Mouse (Mus musculus): ENCODE data around the gene Kcnma1. TPM values are rescaled to one million over a fixed set of nuclear protein-coding genes. Genes with fewer than 3 reads are reported as not detected.
A peak's percentile ranks its signal among the peaks of the same experiment; 100 is the strongest.

Kcnma1 gene
- polyA plus RNA-seq, 1 experiment from 2014 or later, result 2.8 TPM

- ATAC-seq (no peak), DNase-seq (ENCODE audit: low read depth, low spot score) (peak; percentile 17)
- peak; percentile 77 for TF ChIP-seq CTCF (IDR thresholded peaks at IDR 0.05)
- POLR2A ChIA-PET, result no interaction called here
- CTCF ChIA-PET, result interaction anchor here (0.8 to 3.1 kb wide), 10 partner anchors 30 to 476 kb away, joined by 3 to 24 read pairs (median 4); no protein-coding TSS in a partner anchor
- in situ Hi-C loops (cut with MboI; ENCODE audit: low pct_unique_long_range_greater_than_20kb), result loop anchor here (5.0 kb wide), 1 partner anchor 424 kb away; no protein-coding TSS in a partner anchor
- H3K27me3 ChIP-seq, result peaks cover 16% of the 10 kb centered on the region
Observed at GRCm38 (mm10) chr14:23583235-23583634, 431.1 kb downstream of the Kcnma1 start.

GRCm38 (mm10) chr14:23581282-23581681 is 433.0 kb downstream of the Kcnma1 start:
- in situ Hi-C loops (cut with MboI; ENCODE audit: low pct_unique_long_range_greater_than_20kb), result loop anchor here (5.0 kb wide), 1 partner anchor 426 kb away; no protein-coding TSS in a partner anchor
- ChIA-PET POLR2A (interaction anchor here (0.7 to 1.1 kb wide), 2 partner anchors 39 to 171 kb away, joined by 3 read pairs; no protein-coding TSS in a partner anchor), CTCF (interaction anchor here (1.4 kb wide), 1 partner anchor 59 kb away, joined by 4 read pairs; no protein-coding TSS in a partner anchor)
- no peak for TF ChIP-seq CTCF (IDR thresholded peaks at IDR 0.05)
- no peak for ATAC-seq
- DNase-seq (ENCODE audit: low read depth, low spot score), result no peak
- H3K27me3 ChIP-seq, result peaks cover 24% of the 10 kb centered on the region

GRCm38 (mm10) chr14:23575951-23576350 is 438.3 kb downstream of the Kcnma1 start:
- peak; percentile 77 for TF ChIP-seq CTCF (IDR thresholded peaks at IDR 0.05)
- CTCF ChIA-PET, result interaction anchor here (0.6 to 3.1 kb wide), 9 partner anchors 14 to 602 kb away, joined by 3 to 18 read pairs (median 3); no protein-coding TSS in a partner anchor
- in situ Hi-C loops (cut with MboI; ENCODE audit: low pct_unique_long_range_greater_than_20kb), result loop anchor here (5.0 to 10.0 kb wide), 2 partner anchors 486 to 699 kb away; no protein-coding TSS in a partner anchor
- peaks cover 25% of the 10 kb centered on the region for H3K27me3 ChIP-seq
- no peak for ATAC-seq
- POLR2A ChIA-PET, result no interaction called here
- DNase-seq (ENCODE audit: low read depth, low spot score), result no peak

GRCm38 (mm10) chr14:23574136-23574535 is 440.2 kb downstream of the Kcnma1 start:
- in situ Hi-C loops (cut with MboI; ENCODE audit: low pct_unique_long_range_greater_than_20kb), result loop anchor here (10.0 kb wide), 1 partner anchor 701 kb away; no protein-coding TSS in a partner anchor
- CTCF ChIA-PET, result interaction anchor here (3.1 kb wide), 1 partner anchor 434 kb away, joined by 18 read pairs; no protein-coding TSS in a partner anchor

GRCm38 (mm10) chr14:23573385-23573784 is 440.9 kb downstream of the Kcnma1 start:
- TF ChIP-seq CTCF (IDR thresholded peaks at IDR 0.05), result no peak
- in situ Hi-C loops (cut with MboI; ENCODE audit: low pct_unique_long_range_greater_than_20kb), result loop anchor here (10.0 kb wide), 1 partner anchor 701 kb away; no protein-coding TSS in a partner anchor
- H3K27me3 ChIP-seq, result peaks cover 26% of the 10 kb centered on the region
- DNase-seq (ENCODE audit: low read depth, low spot score) (no peak), ATAC-seq (no peak)
- ChIA-PET CTCF (no interaction called here), POLR2A (no interaction called here)

More at GRCm38 (mm10) chr14:23574136-23574535, 440.2 kb downstream of the Kcnma1 start:
- ATAC-seq (no peak), DNase-seq (ENCODE audit: low read depth, low spot score) (no peak)
- H3K27me3 ChIP-seq, result peaks cover 26% of the 10 kb centered on the region
- POLR2A ChIA-PET, result no interaction called here
- TF ChIP-seq CTCF (IDR thresholded peaks at IDR 0.05), result no peak

GRCm38 (mm10) chr14:23572778-23573177 is 441.5 kb downstream of the Kcnma1 start:
- ChIA-PET CTCF (no interaction called here), POLR2A (no interaction called here)
- in situ Hi-C loops (cut with MboI; ENCODE audit: low pct_unique_long_range_greater_than_20kb), result loop anchor here (10.0 kb wide), 1 partner anchor 702 kb away; no protein-coding TSS in a partner anchor
- peaks cover 25% of the 10 kb centered on the region for H3K27me3 ChIP-seq
- no peak for TF ChIP-seq CTCF (IDR thresholded peaks at IDR 0.05)
- DNase-seq (ENCODE audit: low read depth, low spot score), result no peak
- no peak for ATAC-seq

GRCm38 (mm10) chr14:23570251-23570650 is 444.0 kb downstream of the Kcnma1 start:
- ATAC-seq, result no peak
- ChIA-PET CTCF (no interaction called here), POLR2A (no interaction called here)
- DNase-seq (ENCODE audit: low read depth, low spot score), result no peak
- peaks cover 17% of the 10 kb centered on the region for H3K27me3 ChIP-seq
- TF ChIP-seq CTCF (IDR thresholded peaks at IDR 0.05), result no peak
- in situ Hi-C loops (cut with MboI; ENCODE audit: low pct_unique_long_range_greater_than_20kb), result loop anchor here (10.0 kb wide), 1 partner anchor 705 kb away; no protein-coding TSS in a partner anchor

GRCm38 (mm10) chr14:23565931-23566330 is 448.4 kb downstream of the Kcnma1 start:
- in situ Hi-C loops (cut with MboI; ENCODE audit: low pct_unique_long_range_greater_than_20kb), result no loop called here

GRCm38 (mm10) chr14:23564474-23564873 is 449.8 kb downstream of the Kcnma1 start:
- H3K27me3 ChIP-seq, result peaks cover under 1% of the 10 kb centered on the region
- CTCF ChIA-PET, result no interaction called here
- no peak for TF ChIP-seq CTCF (IDR thresholded peaks at IDR 0.05)
- in situ Hi-C loops (cut with MboI; ENCODE audit: low pct_unique_long_range_greater_than_20kb), result no loop called here
- POLR2A ChIA-PET, result no interaction called here
- DNase-seq (ENCODE audit: low read depth, low spot score) (no peak), ATAC-seq (no peak)

More at GRCm38 (mm10) chr14:23565931-23566330, 448.4 kb downstream of the Kcnma1 start:
- DNase-seq (ENCODE audit: low read depth, low spot score) (no peak), ATAC-seq (no peak)
- ChIA-PET CTCF (no interaction called here), POLR2A (no interaction called here)
- no peak for TF ChIP-seq CTCF (IDR thresholded peaks at IDR 0.05)
- H3K27me3 ChIP-seq, result peaks cover 6% of the 10 kb centered on the region

GRCm38 (mm10) chr14:23563180-23563579 is 451.1 kb downstream of the Kcnma1 start:
- H3K27me3 ChIP-seq, result peaks cover 7% of the 10 kb centered on the region
- POLR2A ChIA-PET, result no interaction called here
- CTCF ChIA-PET, result no interaction called here
- ATAC-seq (no peak), DNase-seq (ENCODE audit: low read depth, low spot score) (no peak)
- in situ Hi-C loops (cut with MboI; ENCODE audit: low pct_unique_long_range_greater_than_20kb), result no loop called here
- TF ChIP-seq CTCF (IDR thresholded peaks at IDR 0.05), result no peak

- ChIA-PET POLR2A (no interaction called here), CTCF (no interaction called here)
- DNase-seq (ENCODE audit: low read depth, low spot score) (no peak), ATAC-seq (no peak)
- in situ Hi-C loops (cut with MboI; ENCODE audit: low pct_unique_long_range_greater_than_20kb), result no loop called here
- H3K27me3 ChIP-seq, result peaks cover 13% of the 10 kb centered on the region
- TF ChIP-seq CTCF (IDR thresholded peaks at IDR 0.05), result no peak
Observed at GRCm38 (mm10) chr14:23555647-23556046, 458.6 kb downstream of the Kcnma1 start.
